Mouse (Mus musculus) granulocyte monocyte progenitor cell, adult 5-6 weeks (primary cell): ENCODE results near the gene Rab3d. TPM values are rescaled to one million over a fixed set of nuclear protein-coding genes. Genes with fewer than 3 reads are reported as not detected.
A peak's percentile ranks its signal among the peaks of the same experiment; 100 is the strongest.

Source experiments
- ATAC-seq: replicated peaks from 2 replicates; pipeline ENCODE4 v1.8.0; 2016; ENCODE audit warnings: mild to moderate bottlenecking, moderate TSS enrichment, inconsistent platforms; ENCODE audit not compliant: poor library complexity, severe bottlenecking
- total RNA-seq, 2 experiments: library from RNA; stranded (forward) in 1 of 2; stranded (reverse) in 1 of 2; fragments of 200-712, 200-1000 nt in 1 of 2; fragments of >200 nt in 1 of 2; fragmentation: Nextera tagmentation in 1 of 2; gene quantifications; 2 replicates each; pipeline ENCODE4 v1.2.3; 2014 to 2017

Rab3d gene
- total RNA-seq (2014; fragmentation: Nextera tagmentation), result 22.5 and 33.1 TPM in 2 replicates
- 44.0 and 51.7 TPM in 2 replicates for total RNA-seq (2017)

DNA sequence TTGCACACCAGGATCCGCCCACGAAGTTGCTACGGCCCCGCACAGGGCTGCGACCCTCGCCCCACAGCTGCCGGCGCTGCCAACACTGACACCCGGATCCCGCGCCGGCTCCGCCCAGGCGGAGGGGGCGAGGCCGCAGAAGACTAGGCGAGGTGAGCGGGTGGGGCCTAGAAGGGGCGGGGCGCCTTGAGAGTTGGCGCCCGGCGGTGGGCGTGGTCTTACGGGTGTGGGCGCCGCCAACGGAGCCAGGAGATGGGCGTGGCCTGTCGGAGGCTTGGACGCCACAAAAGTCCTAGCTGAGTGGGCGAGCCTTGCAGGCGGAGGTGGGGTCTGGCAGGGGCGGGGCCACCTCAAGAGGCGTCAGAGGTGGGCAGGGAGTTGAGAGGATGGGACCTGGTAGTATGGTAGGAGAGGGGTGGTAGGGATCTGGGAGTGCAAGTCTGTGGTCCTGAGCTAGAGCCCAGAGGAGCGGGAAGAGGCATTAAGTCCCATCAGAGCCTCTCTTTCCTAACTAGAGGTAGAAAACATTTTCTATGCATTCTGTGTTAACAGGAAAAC is at the start of gene Rab3d:
Gene Rab3d (minus strand): TSS at position 158 of the 558 bp plus-strand sequence.
- peak; percentile 95 for ATAC-seq

DNA sequence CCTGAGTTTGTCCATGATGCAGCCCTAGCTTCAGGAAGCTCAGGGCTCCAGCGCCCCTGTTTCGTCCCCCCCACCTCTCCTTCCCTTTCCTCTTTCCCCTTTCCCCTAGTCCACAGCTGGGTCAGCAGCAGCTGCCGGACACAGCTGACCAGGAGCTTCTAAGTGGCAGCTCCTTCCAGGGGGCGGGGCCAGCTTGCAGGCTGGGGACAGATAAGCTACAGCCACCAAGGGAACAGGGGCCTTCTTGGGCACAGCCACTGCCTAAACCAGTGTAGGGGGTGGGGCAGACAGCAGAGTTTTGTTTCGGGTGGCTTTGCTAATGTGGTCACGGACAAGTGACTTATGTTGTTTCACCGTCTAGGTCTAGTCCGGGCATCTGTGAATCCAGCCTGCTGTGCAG is 45.4 kb upstream of the Rab3d start, which contains the start of gene Epor:
Gene Epor (minus strand): TSS at position 90 of the 400 bp plus-strand sequence.
- peak; percentile 9; the same call in 1 of the 2 replicates for ATAC-seq

DNA sequence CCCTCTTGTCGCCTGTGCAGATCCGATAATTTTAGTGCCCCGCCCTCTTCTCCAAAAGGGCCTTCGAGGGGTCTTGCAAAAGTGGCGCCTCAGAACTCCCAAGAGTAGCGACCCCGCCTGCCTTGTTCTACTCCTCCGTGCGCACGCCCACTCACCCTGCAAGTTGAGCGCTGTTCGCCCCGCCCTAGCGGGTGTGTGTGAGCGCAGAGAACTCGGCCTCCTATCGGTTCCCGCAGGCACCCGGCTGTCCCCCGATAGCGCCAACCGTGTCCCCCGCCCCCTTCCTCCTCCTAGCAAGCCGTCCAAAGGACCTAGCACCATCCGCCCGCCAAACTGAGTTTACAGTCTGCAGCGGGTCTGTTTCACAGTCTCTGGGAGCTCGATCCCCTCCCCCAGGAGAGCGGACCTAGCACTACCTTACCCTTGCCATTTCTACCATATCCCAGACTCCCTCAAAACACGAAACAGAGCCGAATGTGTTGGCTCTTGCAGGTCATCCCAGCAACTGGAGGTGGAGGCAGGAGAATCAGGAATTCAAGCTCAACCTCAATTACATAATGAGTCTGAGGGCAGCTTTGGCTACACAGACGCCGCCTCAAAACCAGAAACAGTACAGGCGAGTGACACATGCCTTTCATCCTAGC is 44.5 kb upstream of the Rab3d start:
- ATAC-seq, result peak; percentile 92

DNA sequence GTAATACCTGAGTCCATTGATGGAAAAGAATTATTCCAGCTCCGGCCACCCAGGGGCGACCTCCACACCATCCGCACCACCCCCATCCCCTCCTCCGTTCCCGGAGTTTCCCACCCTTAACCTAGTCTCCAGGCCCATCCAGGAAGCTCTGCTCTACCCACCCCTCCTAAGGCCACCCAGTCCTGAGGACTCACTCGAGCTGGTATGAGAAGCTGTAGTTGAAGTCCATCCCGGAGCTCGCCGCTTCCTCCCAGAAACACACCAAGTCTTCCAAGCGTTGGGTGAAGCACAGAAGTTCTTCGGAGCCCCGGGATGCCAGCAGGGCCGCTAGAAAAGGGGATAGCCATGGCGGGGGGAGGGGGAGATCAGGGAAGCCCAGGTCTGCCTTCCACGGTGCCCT is 44.0 kb upstream of the Rab3d start:
- ATAC-seq, result no peak

DNA sequence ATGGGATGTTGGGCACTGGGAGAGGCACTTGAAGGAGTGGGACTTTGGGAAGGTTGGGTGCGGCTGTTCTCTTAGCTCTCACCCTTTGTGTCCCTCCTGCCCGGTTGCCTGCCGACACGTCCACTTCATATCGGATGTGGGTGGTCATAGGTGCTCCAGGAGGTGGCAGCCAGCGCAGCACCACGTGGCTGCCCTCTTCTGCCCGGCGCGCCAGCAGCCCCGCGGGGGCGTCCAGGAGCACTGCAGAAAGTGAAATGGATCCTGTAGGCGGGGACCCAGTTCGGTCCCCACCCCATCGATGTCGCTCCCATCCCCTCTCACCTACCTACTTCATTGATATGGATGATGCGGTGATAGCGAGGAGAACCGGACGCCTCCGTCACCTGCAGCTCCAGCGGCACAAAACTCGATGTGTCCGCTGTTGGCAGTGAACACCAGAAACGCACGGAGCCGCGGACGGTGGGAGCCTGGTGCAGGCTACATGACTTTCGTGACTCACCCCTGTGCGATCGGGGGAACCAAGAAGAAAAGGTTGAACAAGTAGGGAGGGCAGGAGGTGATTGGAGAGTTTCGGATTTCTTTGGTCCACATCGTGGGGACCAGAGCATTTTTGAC is 43.5 kb upstream of the Rab3d start:
- ATAC-seq, result peak; percentile 22; the same call in 1 of the 2 replicates

DNA sequence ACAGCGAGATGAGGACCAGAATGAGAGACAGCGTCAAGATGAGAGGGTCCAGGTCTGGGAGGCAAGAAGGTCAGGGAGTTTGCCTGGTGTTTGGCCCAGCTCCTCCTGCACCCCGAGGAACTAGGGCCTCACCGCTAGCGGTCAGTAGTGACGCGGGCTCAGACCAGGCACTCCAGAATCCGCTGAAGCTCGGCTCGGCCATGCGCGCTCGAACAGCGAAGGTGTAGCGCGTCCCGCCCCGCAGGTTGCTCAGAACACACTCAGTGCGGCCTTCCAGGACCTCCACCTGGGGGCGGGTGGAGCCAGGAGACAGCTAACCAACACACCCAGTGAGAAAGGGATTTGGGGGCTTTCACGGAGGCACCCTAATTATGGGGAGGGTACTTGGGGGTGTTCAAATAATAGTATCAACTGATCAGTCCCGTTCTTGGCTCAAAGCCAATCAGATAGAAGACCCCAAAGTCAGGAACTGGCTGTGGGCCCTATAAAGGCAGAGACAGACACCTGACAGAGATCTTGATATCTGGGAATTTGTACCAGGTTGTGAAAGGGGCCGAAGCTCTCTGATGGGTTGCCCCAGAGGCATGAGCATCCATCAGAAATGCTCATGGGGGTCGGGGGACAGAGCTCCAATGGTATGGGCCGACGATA is 42.7 kb upstream of the Rab3d start:
- no peak for ATAC-seq

DNA sequence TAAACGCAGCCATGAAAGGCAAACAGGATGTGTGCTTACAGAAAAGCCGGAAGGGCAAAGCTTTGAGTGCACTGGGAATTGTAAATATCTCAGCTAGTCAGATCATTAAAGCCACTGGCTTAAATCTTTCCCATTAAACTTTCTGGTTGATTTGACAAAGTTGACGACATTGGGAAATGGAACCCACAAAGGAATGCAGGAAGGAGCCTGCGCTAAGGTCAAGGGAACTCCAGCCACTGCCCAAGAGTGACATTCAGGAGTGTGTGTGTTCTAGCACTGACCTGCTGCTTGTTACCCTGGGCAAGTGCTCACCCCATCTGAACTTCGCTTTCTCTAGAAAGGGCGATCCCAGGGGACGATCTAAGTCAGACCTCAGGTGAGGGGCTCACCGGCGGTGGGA is 42.1 kb upstream of the Rab3d start:
- no peak for ATAC-seq

DNA sequence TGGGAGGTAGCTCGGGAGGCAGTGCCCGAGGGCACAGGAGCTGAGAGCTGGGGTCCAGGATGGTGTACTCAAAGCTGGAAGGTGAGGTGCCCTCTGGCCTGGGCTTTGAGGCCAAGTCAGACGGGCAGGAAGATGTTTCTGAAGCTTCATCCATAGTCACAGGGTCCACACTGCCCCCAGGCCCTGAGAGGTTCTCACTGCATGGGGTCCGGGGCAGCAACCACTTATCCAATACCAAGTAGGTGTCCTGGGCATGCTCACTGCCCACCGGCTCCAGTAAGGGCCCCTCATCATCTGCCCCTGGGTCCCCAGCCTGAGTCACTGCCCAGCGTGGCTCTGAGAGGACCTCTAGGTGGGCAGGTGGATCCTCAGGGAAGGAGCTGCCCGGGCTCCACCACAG is 41.3 kb upstream of the Rab3d start:
- no peak for ATAC-seq

DNA sequence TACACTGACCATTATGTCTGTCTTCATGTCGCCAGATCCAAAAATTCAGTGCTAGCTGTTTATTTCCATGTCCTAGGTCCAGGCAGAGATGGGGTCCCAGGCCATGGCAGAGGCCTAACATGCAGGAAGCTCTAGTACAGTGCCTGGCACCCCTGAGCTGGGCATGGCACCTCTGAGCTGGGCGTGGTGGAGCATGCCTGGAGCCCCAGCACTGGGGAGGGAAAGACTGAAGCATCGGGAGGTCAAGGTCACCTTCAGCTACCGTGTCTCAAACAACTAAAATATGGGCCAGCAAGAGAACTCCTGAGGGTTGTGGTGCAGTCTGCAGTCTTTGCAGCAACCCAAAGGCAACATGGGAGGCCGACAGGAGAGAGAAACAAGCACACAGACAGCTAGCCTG is 40.4 kb upstream of the Rab3d start:
- no peak for ATAC-seq

DNA sequence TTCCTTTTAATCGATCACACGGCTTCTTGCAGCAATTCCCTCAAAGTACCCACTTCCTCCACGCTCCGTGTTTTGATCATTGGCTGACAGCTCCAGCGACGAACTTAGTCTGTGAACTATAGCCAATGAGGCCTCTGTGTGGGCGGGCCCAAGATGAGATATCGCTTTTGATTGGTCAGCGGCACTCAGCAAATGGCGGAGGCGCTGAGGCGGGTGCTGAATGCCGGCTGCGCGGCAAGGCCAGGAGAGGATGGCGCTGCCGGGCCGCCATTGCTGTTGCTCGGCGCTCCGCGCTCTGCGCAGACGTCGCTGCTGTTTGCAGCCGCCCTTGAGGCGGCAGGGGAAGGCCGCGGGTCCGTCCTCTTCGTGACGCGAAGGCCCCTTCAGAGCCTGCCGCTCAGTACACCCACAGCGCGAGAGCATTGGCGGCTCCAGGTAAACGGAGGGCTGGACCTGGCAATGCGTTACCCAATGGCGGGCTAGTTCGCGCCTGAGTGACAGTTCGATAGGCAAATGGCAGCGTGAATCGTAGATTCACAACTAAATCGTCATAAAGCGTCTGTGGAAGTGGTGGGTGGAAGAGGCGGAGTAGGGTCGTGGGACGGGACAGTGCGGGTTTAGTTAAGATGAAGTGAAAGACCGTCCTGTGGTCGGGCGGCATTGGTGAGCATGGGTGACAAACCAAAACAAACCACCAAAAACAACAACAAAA is 37.7 kb upstream of the Rab3d start, which contains the start of gene Swsap1:
Gene Swsap1 (plus strand): TSS at position 186 of the 712 bp plus-strand sequence.
- peak; percentile 90 for ATAC-seq

DNA sequence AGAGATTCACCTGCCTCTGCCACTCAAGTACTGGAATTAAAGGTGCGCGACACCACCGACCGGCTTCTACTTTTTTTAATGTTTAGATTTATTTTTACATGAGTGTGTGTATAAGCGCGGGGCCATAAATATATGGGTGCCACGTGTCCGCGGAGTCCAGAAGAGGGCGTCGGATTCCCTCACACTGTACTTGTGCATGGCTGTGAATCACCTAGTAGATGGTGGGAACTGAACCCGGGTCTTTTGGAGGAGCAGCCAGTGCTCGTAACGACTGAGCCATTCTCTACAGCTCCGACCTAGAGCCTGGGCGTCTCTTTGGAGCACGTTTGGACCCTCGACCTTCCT is 37.2 kb upstream of the Rab3d start:
- peak; percentile 20 for ATAC-seq

DNA sequence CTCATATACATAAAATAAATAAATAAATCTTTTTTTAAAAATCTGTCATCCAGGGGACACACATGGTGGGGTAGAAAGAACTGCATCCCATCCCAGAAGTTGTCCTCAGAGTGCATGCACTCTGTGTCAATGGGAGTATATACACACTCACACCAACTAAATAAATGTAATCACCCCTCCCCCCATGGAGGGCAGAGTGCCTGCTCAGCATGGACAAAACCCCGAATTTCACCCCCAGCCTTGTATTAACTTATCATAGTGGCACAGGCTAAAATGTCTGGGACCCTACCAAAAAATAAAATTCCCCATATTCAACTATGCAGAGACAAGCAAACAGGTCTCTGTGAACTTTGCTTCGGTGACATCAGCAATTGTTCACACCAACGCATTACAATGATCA is 36.6 kb upstream of the Rab3d start:
- no peak for ATAC-seq

DNA sequence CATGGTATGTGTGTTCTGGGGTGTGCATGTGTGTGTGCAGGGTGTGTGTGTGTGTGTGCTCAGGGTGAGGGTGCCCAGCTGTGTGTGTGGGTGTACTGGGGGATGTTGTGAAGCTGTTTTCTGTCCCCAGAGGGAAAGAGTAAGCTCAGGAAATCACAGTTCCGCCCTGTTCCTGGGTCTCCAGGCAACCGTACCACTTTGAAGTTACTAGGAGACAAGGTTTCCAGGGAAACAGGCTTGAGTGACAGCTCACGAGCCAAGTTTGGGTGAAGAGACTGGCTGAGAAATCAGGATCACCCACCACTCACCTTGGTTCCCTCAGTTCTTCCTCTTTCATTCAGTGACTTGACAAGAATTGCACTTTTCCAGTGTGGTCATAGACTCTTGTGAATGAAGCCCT is 35.6 kb upstream of the Rab3d start:
- ATAC-seq, result no peak

DNA sequence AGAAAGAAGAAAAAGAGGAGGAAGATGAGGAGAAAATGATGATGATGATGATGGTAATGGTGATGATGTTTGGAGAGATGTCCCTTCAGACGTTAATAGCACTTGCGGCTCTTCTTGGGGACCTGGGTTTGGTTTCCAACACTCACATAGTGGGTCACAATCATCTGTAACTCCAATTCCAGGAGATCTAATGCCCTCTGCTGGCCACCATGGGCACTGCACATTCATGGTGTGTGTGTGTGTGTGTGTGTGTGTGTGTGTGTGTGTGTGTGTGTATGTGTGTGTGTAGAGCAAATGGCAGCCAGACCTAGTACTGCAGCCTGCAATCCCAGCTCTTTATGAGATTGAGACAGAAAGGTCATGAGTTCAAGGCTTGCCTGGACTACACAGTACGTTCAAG is 34.0 kb upstream of the Rab3d start:
- ATAC-seq, result no peak

DNA sequence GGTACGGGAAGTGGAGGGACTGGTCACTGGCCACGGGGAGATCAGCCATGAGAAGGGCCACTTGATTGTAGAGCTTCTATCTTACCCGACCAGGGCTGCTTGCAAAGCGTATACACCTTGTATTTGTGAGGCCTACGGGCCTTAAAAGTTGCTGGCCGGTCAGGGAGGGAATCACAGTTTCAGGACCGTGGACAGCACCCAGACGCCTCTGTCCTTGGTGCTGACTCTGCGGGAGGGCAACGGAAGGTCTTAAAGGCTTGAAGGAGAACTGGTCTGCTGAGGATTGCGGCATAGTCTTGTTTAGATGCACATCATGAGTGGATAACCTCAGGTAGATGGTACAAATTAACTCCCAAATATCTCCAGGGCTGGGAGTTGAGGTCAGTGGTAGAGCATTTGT is 32.3 kb upstream of the Rab3d start:
- ATAC-seq, result peak; percentile 83

DNA sequence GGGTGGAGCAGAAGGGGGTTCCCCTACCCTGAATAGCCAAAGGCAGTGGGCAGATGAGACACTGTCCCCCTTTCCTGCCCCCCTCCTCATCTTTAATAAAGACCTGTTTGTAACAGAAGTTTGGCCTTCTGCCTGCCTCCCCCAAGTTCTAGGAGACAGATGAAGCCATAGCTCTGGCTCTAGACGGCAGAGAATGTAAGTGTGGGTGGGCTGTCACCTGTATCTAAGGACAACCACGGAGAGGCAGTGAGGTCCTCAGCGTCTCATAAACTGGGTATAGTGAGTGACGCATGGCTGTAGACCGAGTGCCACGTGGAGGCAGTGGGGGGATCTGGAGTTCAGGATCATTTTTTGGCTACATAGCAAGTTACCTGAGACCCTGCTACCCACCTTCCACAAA is 30.8 kb upstream of the Rab3d start:
- no peak for ATAC-seq

DNA sequence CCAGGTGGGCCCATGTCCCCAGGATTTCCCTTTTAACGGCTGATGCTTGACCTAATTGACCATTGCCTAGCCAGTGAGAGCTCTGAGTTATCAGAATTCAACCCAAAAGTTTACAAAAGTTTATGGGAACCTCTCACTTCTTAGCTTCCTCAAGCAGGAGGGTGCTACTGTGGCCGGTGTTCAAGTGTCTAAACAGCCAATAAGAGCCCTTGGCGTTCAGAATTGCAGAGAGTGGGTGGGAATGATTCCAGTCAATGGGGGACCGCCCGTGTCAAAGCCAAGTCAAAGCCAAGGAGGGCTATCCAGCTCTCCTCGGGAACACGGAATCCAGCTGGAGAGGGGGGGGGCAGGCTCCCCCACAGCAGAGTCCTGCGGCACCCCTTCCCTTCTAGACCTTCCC is 30.2 kb upstream of the Rab3d start:
- ATAC-seq, result no peak

DNA sequence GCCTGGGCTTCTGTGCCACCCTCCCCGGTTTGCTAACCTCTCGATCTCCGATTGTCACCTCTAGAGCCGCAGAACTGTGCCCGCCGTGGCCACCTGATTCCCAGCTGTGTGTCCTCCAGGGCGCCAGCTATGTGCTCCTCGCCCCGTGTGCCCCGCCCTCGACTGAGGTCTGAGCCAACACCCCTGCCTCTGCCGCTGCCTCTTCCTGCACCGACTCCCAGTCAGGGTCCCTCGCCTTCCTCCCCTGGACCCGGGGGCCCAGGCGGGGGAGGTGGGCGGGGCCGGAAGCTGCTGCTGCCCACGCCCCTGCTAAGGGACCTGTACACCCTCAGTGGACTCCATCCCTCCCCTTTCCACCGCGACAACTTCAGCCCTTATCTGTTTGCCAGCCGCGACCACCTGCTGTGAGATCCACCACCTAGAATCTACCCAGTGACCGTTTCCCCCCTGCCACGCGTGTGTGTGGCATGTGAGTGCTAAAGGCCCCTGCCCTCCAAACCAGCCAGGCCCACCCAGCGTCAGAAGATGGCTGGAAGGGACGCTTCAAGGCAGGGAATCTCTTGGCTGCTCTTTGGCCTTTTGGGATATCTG is 29.6 kb upstream of the Rab3d start:
- ATAC-seq, result peak; percentile 25

DNA sequence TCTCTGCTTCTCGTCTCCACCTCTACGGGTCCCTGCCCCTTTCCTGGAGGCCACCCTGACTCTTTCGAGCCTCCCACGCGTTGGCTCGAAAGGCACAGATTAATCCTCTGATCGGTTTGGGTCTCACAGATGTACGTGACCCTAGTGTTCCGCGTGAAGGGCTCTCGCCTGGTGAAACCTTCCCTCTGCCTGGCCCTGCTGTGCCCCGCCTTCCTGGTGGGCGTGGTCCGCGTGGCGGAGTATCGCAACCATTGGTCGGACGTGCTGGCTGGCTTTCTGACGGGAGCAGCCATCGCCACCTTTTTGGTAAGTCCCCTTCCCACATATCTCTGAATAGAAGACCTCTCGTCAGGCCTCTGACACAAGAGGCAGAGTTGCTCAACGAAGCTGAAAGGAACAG is 26.3 kb upstream of the Rab3d start:
- ATAC-seq, result peak; percentile 39

DNA sequence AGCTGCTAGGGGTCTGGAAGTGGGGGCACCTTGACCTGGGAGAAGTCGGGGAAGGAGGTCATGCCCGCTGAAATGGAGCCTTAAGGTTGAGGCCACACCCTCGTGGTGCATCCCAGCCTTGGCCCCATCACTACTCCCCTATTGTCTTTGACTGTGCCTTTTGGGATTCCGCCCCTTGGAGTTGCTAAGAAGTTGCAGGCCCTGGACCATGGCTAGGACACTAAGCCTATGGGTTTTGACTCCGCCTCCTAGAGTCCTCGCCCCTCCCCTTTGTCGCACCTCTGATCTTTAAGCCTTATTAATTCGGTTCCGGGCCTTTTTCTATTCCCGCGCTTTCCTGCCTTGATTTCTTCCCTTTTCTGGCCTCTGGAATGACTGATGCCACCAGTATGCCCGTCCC is 25.6 kb upstream of the Rab3d start:
- no peak for ATAC-seq
